Mouse (Mus musculus) sigmoid colon, adult 10 weeks (tissue): Measurements from ENCODE around the gene Rrm2. TPM values are rescaled to one million over a fixed set of nuclear protein-coding genes. Genes with fewer than 3 reads are reported as not detected.

Source experiments
- polyA plus RNA-seq: library from polyadenylated mRNA; stranded (reverse); fragments of 350-450 nt; fragmentation: Illumina TruSeq; extraction: RNeasy Lipid Tissue Mini Kit (QIAGEN cat#74804); gene quantifications from one replicate; pipeline ENCODE4 v1.2.3, GENCODE M21; 2014; ENCODE audit warnings: low read depth, low replicate concordance

Rrm2 gene
- polyA plus RNA-seq: 12.9 TPM

GRCm38 (mm10) chr12:24707954-24708823, at the start of gene Rrm2:
Gene Rrm2, plus strand, starts transcription at chr12:24708241.

GRCm38 (mm10) chr12:24681286-24682023, 26.6 kb upstream of the Rrm2 start, which contains the start of gene Cys1:
Gene Cys1, minus strand, starts transcription at chr12:24681813.

Other genes starting within 250 kb of the Rrm2 start
- gene Taf1b, start 209.9 kb upstream of the Rrm2 start, polyA plus RNA-seq: 20.4 TPM
- gene Grhl1, start 136.0 kb upstream of the Rrm2 start, polyA plus RNA-seq: 1.5 TPM
- 7.9 TPM for gene Klf11, start 57.0 kb upstream of the Rrm2 start, polyA plus RNA-seq
- 1.2 TPM for gene Cys1, start 26.4 kb upstream of the Rrm2 start, polyA plus RNA-seq
- gene Mboat2, start 122.6 kb downstream of the Rrm2 start, polyA plus RNA-seq: 6.1 TPM